Mouse (Mus musculus) C2C12 (cell line): ENCODE results near the gene Umps.

Experiments used
- CEBPB ChIP-seq: IDR thresholded peaks from one replicate; pipeline ENCODE4 v1.6.1; 2011; ENCODE audit warnings: low read depth, mild to moderate bottlenecking, control low read depth, moderate library complexity
- CTCF ChIP-seq: IDR thresholded peaks from one replicate; pipeline ENCODE4 v1.5.1; 2011; ENCODE audit not compliant: control insufficient read depth, insufficient read depth, insufficient read length
- MAX ChIP-seq: IDR thresholded peaks from one replicate; pipeline ENCODE4 v1.6.1; 2011; ENCODE audit warnings: mild to moderate bottlenecking, control low read depth
- MYOD1 ChIP-seq: IDR thresholded peaks from one replicate; pipeline ENCODE4 v1.6.1; 2011; ENCODE audit warnings: low read depth; ENCODE audit not compliant: control insufficient read depth, insufficient read length
- MYOG ChIP-seq: IDR thresholded peaks from one replicate; pipeline ENCODE4 v1.6.1; 2011; ENCODE audit not compliant: control insufficient read depth, insufficient read length; ENCODE audit errors: extremely low read depth
- USF1 ChIP-seq: IDR thresholded peaks from one replicate; pipeline ENCODE4 v1.6.1; 2011; ENCODE audit warnings: low read depth, mild to moderate bottlenecking, control low read depth, moderate library complexity

- TF ChIP-seq MYOD1: no peak
- no peak for TF ChIP-seq CTCF
- TF ChIP-seq MAX: no peak
- no peak for TF ChIP-seq MYOG
- no peak for TF ChIP-seq USF1
- TF ChIP-seq CEBPB: no peak
Measured at GRCm38 (mm10) chr16:33946021-33946420, 20.8 kb downstream of the Umps start.
